Mouse (Mus musculus): ENCODE data around the gene Nexn. TPM values are rescaled to one million over a fixed set of nuclear protein-coding genes. Genes with fewer than 3 reads are reported as not detected.
"Not testable (repeated sequence)": the region's sequence is repeated elsewhere in the genome, so short reads cannot be mapped to it uniquely, and the experiment has no call there.

Gene Nexn
- polyA plus RNA-seq (2015; fragmentation: Nextera tagmentation; extraction: Ambion mirVana), result 29.8 and 37.9 TPM in 2 replicates

GRCm38 (mm10) chr3:152266036-152266421, at the start of gene Nexn:
Gene Nexn, minus strand, starts transcription at chr3:152266350.
- TF ChIP-seq EP300 (optimal IDR thresholded peaks at IDR 0.05) (no peak), CTCF (IDR thresholded peaks at IDR 0.05; ENCODE audit: low read depth) (no peak)
- Histone ChIP-seq H3K27ac (replicated peaks) (peak within 1 kb of the TSS; percentile 92), H3K4me1 (replicated peaks; ENCODE audit: control insufficient read depth, insufficient read depth) (no peaks in the 10 kb centered on the region), H3K4me2 (replicated peaks; ENCODE audit: low read depth) (peak within 1 kb of the TSS; percentile 89), H3K9me3 (ENCODE audit: control insufficient read depth, low read length) (no peaks in the 10 kb centered on the region), H3K9ac (ENCODE audit: low read length) (peak within 1 kb of the TSS; percentile 86), H3K36me3 (ENCODE audit: control insufficient read depth, insufficient read depth, low read length) (no peaks in the 10 kb centered on the region), H3K4me3 (ENCODE audit: low read depth, low read length) (peak within 1 kb of the TSS; percentile 60), H3K27me3 (ENCODE audit: control insufficient read depth, insufficient read depth, low read length) (no peaks in the 10 kb centered on the region)
- WGBS, result 8% methylated on average over 13 of the region's 13 CpGs
- peak; percentile 21 for ATAC-seq (ENCODE audit: low FRiP score, low TSS enrichment)
- no peak for DNase-seq (ENCODE audit: low spot score)

GRCm38 (mm10) chr3:152315613-152316012, 49.5 kb upstream of the Nexn start:
- DNase-seq (ENCODE audit: low spot score), result peak; percentile 89
- H3K27me3 ChIP-seq (ENCODE audit: control insufficient read depth, insufficient read depth, low read length), result no peaks in the 10 kb centered on the region
- no peak for TF ChIP-seq EP300 (optimal IDR thresholded peaks at IDR 0.05)
- peak; percentile 100 for TF ChIP-seq CTCF (IDR thresholded peaks at IDR 0.05; ENCODE audit: low read depth)
- peak; percentile 96 for ATAC-seq (ENCODE audit: low FRiP score, low TSS enrichment)
- no peak overlapping the region for H3K4me3 ChIP-seq (ENCODE audit: low read depth, low read length)
- H3K9ac ChIP-seq (ENCODE audit: low read length), result no peak overlapping the region
- H3K27ac ChIP-seq (replicated peaks), result no peak overlapping the region
- no peaks in the 10 kb centered on the region for H3K36me3 ChIP-seq (ENCODE audit: control insufficient read depth, insufficient read depth, low read length)
- no peaks in the 10 kb centered on the region for H3K4me1 ChIP-seq (replicated peaks; ENCODE audit: control insufficient read depth, insufficient read depth)
- no peaks in the 10 kb centered on the region for H3K9me3 ChIP-seq (ENCODE audit: control insufficient read depth, low read length)
- H3K4me2 ChIP-seq (replicated peaks; ENCODE audit: low read depth), result no peak overlapping the region
- 7% methylated on average over 7 of the region's 7 CpGs for WGBS

GRCm38 (mm10) chr3:152314666-152315065, 48.5 kb upstream of the Nexn start:
- not testable (repeated sequence) for ATAC-seq (ENCODE audit: low FRiP score, low TSS enrichment); H3K36me3 ChIP-seq (ENCODE audit: control insufficient read depth, insufficient read depth, low read length); H3K9ac ChIP-seq (ENCODE audit: low read length); H3K4me2 ChIP-seq (replicated peaks; ENCODE audit: low read depth); H3K4me3 ChIP-seq (ENCODE audit: low read depth, low read length); H3K27me3 ChIP-seq (ENCODE audit: control insufficient read depth, insufficient read depth, low read length); H3K27ac ChIP-seq (replicated peaks); DNase-seq (ENCODE audit: low spot score); H3K9me3 ChIP-seq (ENCODE audit: control insufficient read depth, low read length); H3K4me1 ChIP-seq (replicated peaks; ENCODE audit: control insufficient read depth, insufficient read depth)
- 78% methylated on average over 14 of the region's 14 CpGs for WGBS

GRCm38 (mm10) chr3:152309250-152309645, 43.1 kb upstream of the Nexn start:
- peak; percentile 34 for DNase-seq (ENCODE audit: low spot score)
- no peak overlapping the region for H3K4me2 ChIP-seq (replicated peaks; ENCODE audit: low read depth)
- H3K4me1 ChIP-seq (replicated peaks; ENCODE audit: control insufficient read depth, insufficient read depth), result peaks cover 8% of the 10 kb centered on the region; the same call in 1 of the 2 replicates
- no peaks in the 10 kb centered on the region for H3K36me3 ChIP-seq (ENCODE audit: control insufficient read depth, insufficient read depth, low read length)
- no peak for ATAC-seq (ENCODE audit: low FRiP score, low TSS enrichment)
- WGBS, result 54% methylated on average over 9 of the region's 9 CpGs
- H3K27ac ChIP-seq (replicated peaks), result peak overlapping the region; percentile 94
- H3K9ac ChIP-seq (ENCODE audit: low read length), result peak overlapping the region; percentile 38; the same call in 1 of the 2 replicates
- no peaks in the 10 kb centered on the region for H3K9me3 ChIP-seq (ENCODE audit: control insufficient read depth, low read length)
- no peak overlapping the region for H3K4me3 ChIP-seq (ENCODE audit: low read depth, low read length)
- TF ChIP-seq EP300 (optimal IDR thresholded peaks at IDR 0.05) (no peak), CTCF (IDR thresholded peaks at IDR 0.05; ENCODE audit: low read depth) (0 out of 2 replicates have a peak, but pooled peaks have one; percentile 2)
- no peaks in the 10 kb centered on the region for H3K27me3 ChIP-seq (ENCODE audit: control insufficient read depth, insufficient read depth, low read length)

- ATAC-seq (ENCODE audit: low FRiP score, low TSS enrichment) (peak; percentile 97), DNase-seq (ENCODE audit: low spot score) (peak; percentile 75)
- no peaks in the 10 kb centered on the region for H3K36me3 ChIP-seq (ENCODE audit: control insufficient read depth, insufficient read depth, low read length)
- TF ChIP-seq CTCF (IDR thresholded peaks at IDR 0.05; ENCODE audit: low read depth) (0 out of 2 replicates have a peak, but pooled peaks have one; percentile 6), EP300 (optimal IDR thresholded peaks at IDR 0.05) (no peak)
- H3K9me3 ChIP-seq (ENCODE audit: control insufficient read depth, low read length), result no peaks in the 10 kb centered on the region
- no peak overlapping the region for H3K4me2 ChIP-seq (replicated peaks; ENCODE audit: low read depth)
- WGBS, result 6% methylated on average over 10 of the region's 10 CpGs
- peak overlapping the region; percentile 94 for H3K27ac ChIP-seq (replicated peaks)
- H3K4me3 ChIP-seq (ENCODE audit: low read depth, low read length), result no peak overlapping the region
- H3K27me3 ChIP-seq (ENCODE audit: control insufficient read depth, insufficient read depth, low read length), result no peaks in the 10 kb centered on the region
- 0 out of 2 replicates have a peak overlapping the region, but pooled peaks have one; percentile 38 for H3K9ac ChIP-seq (ENCODE audit: low read length)
- H3K4me1 ChIP-seq (replicated peaks; ENCODE audit: control insufficient read depth, insufficient read depth), result peaks cover 8% of the 10 kb centered on the region; the same call in 1 of the 2 replicates
Observed at GRCm38 (mm10) chr3:152308485-152309249, 42.5 kb upstream of the Nexn start.

- H3K36me3 ChIP-seq (ENCODE audit: control insufficient read depth, insufficient read depth, low read length), result no peaks in the 10 kb centered on the region
- no peak overlapping the region for H3K4me3 ChIP-seq (ENCODE audit: low read depth, low read length)
- no peak overlapping the region for H3K9ac ChIP-seq (ENCODE audit: low read length)
- ATAC-seq (ENCODE audit: low FRiP score, low TSS enrichment), result no peak
- peaks cover 8% of the 10 kb centered on the region; the same call in 1 of the 2 replicates for H3K4me1 ChIP-seq (replicated peaks; ENCODE audit: control insufficient read depth, insufficient read depth)
- no peaks in the 10 kb centered on the region for H3K27me3 ChIP-seq (ENCODE audit: control insufficient read depth, insufficient read depth, low read length)
- TF ChIP-seq CTCF (IDR thresholded peaks at IDR 0.05; ENCODE audit: low read depth) (no peak), EP300 (optimal IDR thresholded peaks at IDR 0.05) (no peak)
- peak overlapping the region; percentile 45; the same call in 1 of the 2 replicates for H3K27ac ChIP-seq (replicated peaks)
- no peaks in the 10 kb centered on the region for H3K9me3 ChIP-seq (ENCODE audit: control insufficient read depth, low read length)
- DNase-seq (ENCODE audit: low spot score), result no peak
- WGBS, result 90% methylated on average over 4 of the region's 4 CpGs
- H3K4me2 ChIP-seq (replicated peaks; ENCODE audit: low read depth), result no peak overlapping the region
Observed at GRCm38 (mm10) chr3:152305971-152306370, 39.8 kb upstream of the Nexn start.

All from stomach, postnatal 0 days (tissue).